ENCODE assay signal across 12 mouse cellular contexts in the genomic region with DNA sequence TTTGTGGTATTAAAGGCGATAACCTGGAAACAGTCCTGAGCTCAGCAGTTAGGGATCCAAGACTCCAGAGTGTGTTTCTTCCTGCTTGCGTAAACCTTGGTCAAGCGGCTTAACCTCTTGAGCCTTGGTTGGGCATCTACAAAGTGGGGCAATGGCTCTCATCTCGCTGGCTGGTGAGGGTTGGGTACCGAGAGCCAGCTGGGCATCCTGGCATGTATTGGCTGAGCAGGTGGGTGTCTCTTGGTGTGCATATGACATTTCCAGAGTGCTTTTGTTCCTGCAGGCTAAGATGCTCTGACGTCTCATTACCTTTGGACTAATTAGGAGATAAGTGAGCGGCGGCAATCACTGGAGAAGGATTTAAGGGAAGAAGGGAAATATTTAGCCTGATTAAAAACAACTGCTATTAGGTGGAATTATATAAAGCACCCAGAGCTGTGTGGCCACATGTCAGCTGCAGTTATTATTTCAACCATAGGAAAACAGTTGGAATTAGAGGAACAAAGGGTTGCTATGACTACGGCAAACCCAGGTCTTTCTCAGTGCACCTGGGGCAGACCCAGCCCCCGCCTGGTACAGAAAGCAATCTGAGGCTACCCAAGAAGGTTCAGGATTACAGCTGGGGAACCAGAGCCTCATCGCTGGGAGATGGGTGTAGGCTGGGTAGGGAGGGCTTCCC. TPM values are rescaled to one million over a fixed set of nuclear protein-coding genes. Genes with fewer than 3 reads are reported as not detected.
DNase-seq lines count a peak whose midpoint lies in the region; ATAC-seq and TF ChIP-seq lines count a peak whose summit lies in the region.
"Had no signal": no experiment of that assay in that cellular context is flagged by ENCODE, and none has a peak within 500 bp of the region (broad histone marks: within the 10 kb centered on the region; RNA-seq: fewer than 3 reads in every experiment).

No protein-coding gene starts in this region.

- H3K27me3 ChIP-seq in kidney, adult 2 months (replicated peaks; ENCODE audit: control insufficient read depth, insufficient read depth, low read length): no peaks in the 10 kb centered on the region
- H3K27me3 ChIP-seq in kidney, embryonic 16.5 days (ENCODE audit: insufficient read depth, low read length): no peaks in the 10 kb centered on the region
- H3K27me3 ChIP-seq in forebrain, embryonic 14.5 days (replicated peaks; ENCODE audit: control insufficient read depth, insufficient read depth, low read length): no peaks in the 10 kb centered on the region
- no peaks in the 10 kb centered on the region for H3K27me3 ChIP-seq in heart, embryonic 10.5 days (ENCODE audit: insufficient read depth, poor library complexity, severe bottlenecking)
- H3K27me3 ChIP-seq: liver, embryonic 15.5 days had no signal

- 68% methylated on average over 11 of the region's 11 CpGs for WGBS in kidney, adult 2 months
- WGBS in kidney, embryonic 16.5 days: 93% methylated on average over 11 of the region's 11 CpGs
- WGBS in forebrain, embryonic 14.5 days: 58% methylated on average over 11 of the region's 11 CpGs
- WGBS in heart, embryonic 10.5 days: 94% methylated on average over 11 of the region's 11 CpGs

- no peak overlapping the region for H3K4me3 ChIP-seq in kidney, adult 2 months (ENCODE audit: insufficient read depth, low read depth, low read length)
- no peak overlapping the region for H3K4me3 ChIP-seq in kidney, embryonic 16.5 days (ENCODE audit: low read length)
- H3K4me3 ChIP-seq in forebrain, embryonic 14.5 days (ENCODE audit: low read depth, low read length): no peak overlapping the region
- H3K4me3 ChIP-seq in heart, embryonic 10.5 days: no peak overlapping the region
- H3K4me3 ChIP-seq: liver, embryonic 15.5 days had no signal

- TF ChIP-seq CTCF in kidney, adult 2 months (conservative IDR thresholded peaks at IDR 0.05; ENCODE audit: insufficient read depth, insufficient read length, low read depth, low read length): no peak

- H3K9me3 ChIP-seq in kidney, embryonic 16.5 days (ENCODE audit: low read length): peaks cover 4% of the 10 kb centered on the region; the same call in 1 of the 2 replicates
- no peaks in the 10 kb centered on the region for H3K9me3 ChIP-seq in forebrain, embryonic 14.5 days (replicated peaks; ENCODE audit: control insufficient read depth, low read length)
- no peaks in the 10 kb centered on the region for H3K9me3 ChIP-seq in heart, embryonic 10.5 days
- H3K9me3 ChIP-seq: liver, embryonic 15.5 days had no signal

- no peak overlapping the region for H3K9ac ChIP-seq in kidney, embryonic 16.5 days (replicated peaks; ENCODE audit: low read length)
- H3K9ac ChIP-seq in forebrain, embryonic 14.5 days (ENCODE audit: low read length): 0 out of 2 replicates have a peak overlapping the region, but pooled peaks have one; percentile 8
- H3K9ac ChIP-seq: liver, embryonic 15.5 days had no signal

- no peak for ATAC-seq in kidney, embryonic 16.5 days (ENCODE audit: low FRiP score, low TSS enrichment)
- peak; percentile 70 for ATAC-seq in forebrain, embryonic 14.5 days

- peaks cover 25% of the 10 kb centered on the region for H3K4me1 ChIP-seq in kidney, adult 2 months (ENCODE audit: control insufficient read depth, insufficient read depth, low read length)
- peaks cover 43% of the 10 kb centered on the region for H3K4me1 ChIP-seq in kidney, embryonic 16.5 days (ENCODE audit: insufficient read depth, low read length)
- H3K4me1 ChIP-seq in forebrain, embryonic 14.5 days (ENCODE audit: control insufficient read depth, insufficient read depth, low read length): peaks cover 23% of the 10 kb centered on the region
- H3K4me1 ChIP-seq in heart, embryonic 10.5 days: peaks cover 49% of the 10 kb centered on the region

- DNase-seq in kidney, adult 2 months: peak; percentile 81
- peak; percentile 70 for DNase-seq in brain, adult 2 months (ENCODE audit: low read depth, low spot score)
- peak; percentile 72 for DNase-seq in forebrain, embryonic 14.5 days (ENCODE audit: low spot score)
- peak; percentile 54 to 79 for DNase-seq in kidney, postnatal 36 days
- no peak for DNase-seq in heart, adult 18-20 months
- DNase-seq in heart, embryonic 10.5 days (ENCODE audit: low spot score): no peak
- no peak for DNase-seq in layer of hippocampus, adult 8-10 months (ENCODE audit: low spot score in 2 of 2)
- DNase-seq: adrenal gland, postnatal 14 days; thymus, adult 18-20 months had no signal

- H3K4me2 ChIP-seq in kidney, embryonic 16.5 days (replicated peaks; ENCODE audit: low read depth, low read length): no peak overlapping the region
- 0 out of 2 replicates have a peak overlapping the region, but pooled peaks have one; percentile 5 for H3K4me2 ChIP-seq in forebrain, embryonic 14.5 days (ENCODE audit: low read length)
- H3K4me2 ChIP-seq: heart, embryonic 11.5 days had no signal

- no peak for TF ChIP-seq POLR2A in kidney, adult 2 months (IDR thresholded peaks at IDR 0.05; ENCODE audit: low read depth, low read length)

- peak overlapping the region; percentile 70 for H3K27ac ChIP-seq in kidney, adult 2 months (ENCODE audit: insufficient read depth, low read depth, low read length)
- H3K27ac ChIP-seq in kidney, embryonic 16.5 days (ENCODE audit: low read length): no peak overlapping the region
- H3K27ac ChIP-seq in forebrain, embryonic 14.5 days (ENCODE audit: low read depth, low read length): peak overlapping the region; percentile 86
- no peak overlapping the region for H3K27ac ChIP-seq in heart, embryonic 10.5 days

- H3K36me3 ChIP-seq in kidney, adult 2 months (ENCODE audit: control insufficient read depth, insufficient read depth, low read length): peaks cover 1% of the 10 kb centered on the region; the same call in 1 of the 2 replicates
- H3K36me3 ChIP-seq in kidney, embryonic 16.5 days (ENCODE audit: insufficient read depth, low read length): peaks cover 27% of the 10 kb centered on the region
- peaks cover 31% of the 10 kb centered on the region; the same call in 1 of the 2 replicates for H3K36me3 ChIP-seq in forebrain, embryonic 14.5 days (ENCODE audit: control insufficient read depth, insufficient read depth, low read length)
- H3K36me3 ChIP-seq in heart, embryonic 10.5 days: peaks cover 63% of the 10 kb centered on the region

RNA-seq across cellular contexts. Expression of a gene that starts 24.2 kb away (rescaled TPM):
- 277 and 336 TPM in 2 replicates for polyA plus RNA-seq in kidney, adult 2 months (2012; rRNA removed)
- 82.9 and 96.3 TPM in 2 replicates for polyA plus RNA-seq in kidney, embryonic 16.5 days (2015; fragmentation: Nextera tagmentation; extraction: Ambion mirVana)
- 45.6 and 71.7 TPM in 2 replicates for polyA plus RNA-seq in forebrain, embryonic 14.5 days (2014; fragmentation: Nextera tagmentation; extraction: Ambion mirVana)
- total RNA-seq in heart, adult 18-20 months (2021): 10 to 100 TPM; 53.1 to 54.8 TPM
- 56.6 and 69.3 TPM in 2 replicates for polyA plus RNA-seq in heart, embryonic 10.5 days (2016; fragmentation: Nextera tagmentation; extraction: Ambion mirVana)
- 100 to 1,000 TPM; 142 to 166 (median 152) TPM for total RNA-seq in layer of hippocampus, adult 8-10 months (2022)

Comparison
In these comparisons a context has a peak if more than half of its experiments do, and no peak if none do; other contexts are left out.
1. H3K27ac ChIP-seq: peak in kidney, adult 2 months (single experiment) and forebrain, embryonic 14.5 days (single experiment); none in kidney, embryonic 16.5 days (single experiment) and heart, embryonic 10.5 days (single experiment).
2. DNase-seq: peak in kidney, adult 2 months (single experiment), brain, adult 2 months (single experiment), forebrain, embryonic 14.5 days (single experiment) and kidney, postnatal 36 days (2 of 2); none in heart, adult 18-20 months (0 of 2), heart, embryonic 10.5 days (single experiment) and layer of hippocampus, adult 8-10 months (0 of 2).